Mouse (Mus musculus): ENCODE data around the gene Zfp526. TPM values are rescaled to one million over a fixed set of nuclear protein-coding genes. Genes with fewer than 3 reads are reported as not detected.

Zfp526 gene
- polyA plus RNA-seq, 1 experiment from 2014 or later: 3.4 TPM

- DNase-seq (ENCODE audit: low spot score): peak; percentile 41
- H3K36me3 ChIP-seq (ENCODE audit: control insufficient read depth, insufficient read depth, low read length): no peaks in the 10 kb centered on the region
- no peak overlapping the region for H3K9ac ChIP-seq (ENCODE audit: low read length)
- H3K4me1 ChIP-seq (ENCODE audit: control insufficient read depth, insufficient read depth, low read length): peaks cover 11% of the 10 kb centered on the region; the same call in 1 of the 2 replicates
- no peaks in the 10 kb centered on the region for H3K9me3 ChIP-seq (ENCODE audit: control insufficient read depth, low read length)
- H3K4me3 ChIP-seq (ENCODE audit: low read depth, low read length): no peak overlapping the region
- H3K27ac ChIP-seq (replicated peaks; ENCODE audit: low read depth, low read length): no peak overlapping the region
- 4% methylated on average over 21 of the region's 21 CpGs for WGBS
- peaks cover 63% of the 10 kb centered on the region for H3K27me3 ChIP-seq (ENCODE audit: control insufficient read depth, insufficient read depth, low read length)
- no peak for ATAC-seq (ENCODE audit: insufficient number of reproducible peaks, low FRiP score, low TSS enrichment, low read depth)
- H3K4me2 ChIP-seq (ENCODE audit: low read depth, severe bottlenecking): 0 out of 2 replicates have a peak overlapping the region, but pooled peaks have one; percentile 10
Observed at GRCm38 (mm10) chr7:25181814-25182213, 39.4 kb upstream of the Zfp526 start.

GRCm38 (mm10) chr7:25184091-25184490 lies 37.1 kb upstream of the Zfp526 start:
- Histone ChIP-seq H3K27ac (replicated peaks; ENCODE audit: low read depth, low read length) (no peak overlapping the region), H3K4me2 (ENCODE audit: low read depth, severe bottlenecking) (no peak overlapping the region), H3K9me3 (ENCODE audit: control insufficient read depth, low read length) (no peaks in the 10 kb centered on the region), H3K4me3 (ENCODE audit: low read depth, low read length) (no peak overlapping the region), H3K4me1 (ENCODE audit: control insufficient read depth, insufficient read depth, low read length) (0 out of 2 replicates have a peak, but pooled peaks cover 7% of the 10 kb centered on the region), H3K27me3 (ENCODE audit: control insufficient read depth, insufficient read depth, low read length) (peaks cover 40% of the 10 kb centered on the region), H3K36me3 (ENCODE audit: control insufficient read depth, insufficient read depth, low read length) (no peaks in the 10 kb centered on the region), H3K9ac (ENCODE audit: low read length) (0 out of 2 replicates have a peak overlapping the region, but pooled peaks have one; percentile 3)
- no peak for ATAC-seq (ENCODE audit: insufficient number of reproducible peaks, low FRiP score, low TSS enrichment, low read depth)
- DNase-seq (ENCODE audit: low spot score): no peak
- 83% methylated on average over 6 of the region's 6 CpGs for WGBS

- peaks cover 7% of the 10 kb centered on the region; the same call in 1 of the 2 replicates for H3K27me3 ChIP-seq (ENCODE audit: control insufficient read depth, insufficient read depth, low read length)
- no peak overlapping the region for H3K4me3 ChIP-seq (ENCODE audit: low read depth, low read length)
- no peaks in the 10 kb centered on the region for H3K36me3 ChIP-seq (ENCODE audit: control insufficient read depth, insufficient read depth, low read length)
- H3K27ac ChIP-seq (replicated peaks; ENCODE audit: low read depth, low read length): no peak overlapping the region
- H3K4me1 ChIP-seq (ENCODE audit: control insufficient read depth, insufficient read depth, low read length): no peaks in the 10 kb centered on the region
- H3K9me3 ChIP-seq (ENCODE audit: control insufficient read depth, low read length): no peaks in the 10 kb centered on the region
- DNase-seq (ENCODE audit: low spot score) (peak; percentile 97), ATAC-seq (ENCODE audit: insufficient number of reproducible peaks, low FRiP score, low TSS enrichment, low read depth) (peak; percentile 80)
- no peak overlapping the region for H3K9ac ChIP-seq (ENCODE audit: low read length)
- WGBS: 23% methylated on average over 21 of the region's 21 CpGs
- H3K4me2 ChIP-seq (ENCODE audit: low read depth, severe bottlenecking): no peak overlapping the region
Observed at GRCm38 (mm10) chr7:25187662-25188650, 33.3 kb upstream of the Zfp526 start.

- Histone ChIP-seq H3K9ac (ENCODE audit: low read length) (no peak overlapping the region), H3K27ac (replicated peaks; ENCODE audit: low read depth, low read length) (no peak overlapping the region), H3K4me3 (ENCODE audit: low read depth, low read length) (no peak overlapping the region), H3K4me2 (ENCODE audit: low read depth, severe bottlenecking) (no peak overlapping the region), H3K36me3 (ENCODE audit: control insufficient read depth, insufficient read depth, low read length) (no peaks in the 10 kb centered on the region), H3K27me3 (ENCODE audit: control insufficient read depth, insufficient read depth, low read length) (no peaks in the 10 kb centered on the region), H3K9me3 (ENCODE audit: control insufficient read depth, low read length) (no peaks in the 10 kb centered on the region), H3K4me1 (ENCODE audit: control insufficient read depth, insufficient read depth, low read length) (no peaks in the 10 kb centered on the region)
- DNase-seq (ENCODE audit: low spot score) (no peak), ATAC-seq (ENCODE audit: insufficient number of reproducible peaks, low FRiP score, low TSS enrichment, low read depth) (no peak)
- WGBS: 89% methylated on average over 11 of the region's 11 CpGs
Observed at GRCm38 (mm10) chr7:25190806-25191205, 30.4 kb upstream of the Zfp526 start.

- no peaks in the 10 kb centered on the region for H3K9me3 ChIP-seq (ENCODE audit: control insufficient read depth, low read length)
- 77% methylated on average over 8 of the region's 8 CpGs for WGBS
- no peaks in the 10 kb centered on the region for H3K27me3 ChIP-seq (ENCODE audit: control insufficient read depth, insufficient read depth, low read length)
- no peak for DNase-seq (ENCODE audit: low spot score)
- H3K4me1 ChIP-seq (ENCODE audit: control insufficient read depth, insufficient read depth, low read length): no peaks in the 10 kb centered on the region
- no peak for ATAC-seq (ENCODE audit: insufficient number of reproducible peaks, low FRiP score, low TSS enrichment, low read depth)
- H3K9ac ChIP-seq (ENCODE audit: low read length): no peak overlapping the region
- no peak overlapping the region for H3K27ac ChIP-seq (replicated peaks; ENCODE audit: low read depth, low read length)
- H3K4me3 ChIP-seq (ENCODE audit: low read depth, low read length): no peak overlapping the region
- no peak overlapping the region for H3K4me2 ChIP-seq (ENCODE audit: low read depth, severe bottlenecking)
- no peaks in the 10 kb centered on the region for H3K36me3 ChIP-seq (ENCODE audit: control insufficient read depth, insufficient read depth, low read length)
Observed at GRCm38 (mm10) chr7:25192110-25192509, 29.1 kb upstream of the Zfp526 start.

GRCm38 (mm10) chr7:25195148-25195547 lies 26.1 kb upstream of the Zfp526 start:
- WGBS: 67% methylated on average over 3 of the region's 3 CpGs
- no peak for DNase-seq (ENCODE audit: low spot score)
- Histone ChIP-seq H3K4me2 (ENCODE audit: low read depth, severe bottlenecking) (no peak overlapping the region), H3K9ac (ENCODE audit: low read length) (no peak overlapping the region), H3K27me3 (ENCODE audit: control insufficient read depth, insufficient read depth, low read length) (no peaks in the 10 kb centered on the region), H3K4me1 (ENCODE audit: control insufficient read depth, insufficient read depth, low read length) (no peaks in the 10 kb centered on the region), H3K4me3 (ENCODE audit: low read depth, low read length) (no peak overlapping the region), H3K36me3 (ENCODE audit: control insufficient read depth, insufficient read depth, low read length) (no peaks in the 10 kb centered on the region), H3K9me3 (ENCODE audit: control insufficient read depth, low read length) (no peaks in the 10 kb centered on the region), H3K27ac (replicated peaks; ENCODE audit: low read depth, low read length) (no peak overlapping the region)
- no peak for ATAC-seq (ENCODE audit: insufficient number of reproducible peaks, low FRiP score, low TSS enrichment, low read depth)

GRCm38 (mm10) chr7:25196107-25196506 lies 25.1 kb upstream of the Zfp526 start:
- no peak for DNase-seq (ENCODE audit: low spot score)
- H3K27ac ChIP-seq (replicated peaks; ENCODE audit: low read depth, low read length): no peak overlapping the region
- H3K9me3 ChIP-seq (ENCODE audit: control insufficient read depth, low read length): no peaks in the 10 kb centered on the region
- H3K36me3 ChIP-seq (ENCODE audit: control insufficient read depth, insufficient read depth, low read length): no peaks in the 10 kb centered on the region
- WGBS: 84% methylated on average over 9 of the region's 9 CpGs
- H3K4me2 ChIP-seq (ENCODE audit: low read depth, severe bottlenecking): no peak overlapping the region
- H3K4me3 ChIP-seq (ENCODE audit: low read depth, low read length): no peak overlapping the region
- no peaks in the 10 kb centered on the region for H3K4me1 ChIP-seq (ENCODE audit: control insufficient read depth, insufficient read depth, low read length)
- no peaks in the 10 kb centered on the region for H3K27me3 ChIP-seq (ENCODE audit: control insufficient read depth, insufficient read depth, low read length)
- no peak for ATAC-seq (ENCODE audit: insufficient number of reproducible peaks, low FRiP score, low TSS enrichment, low read depth)
- H3K9ac ChIP-seq (ENCODE audit: low read length): no peak overlapping the region

- Histone ChIP-seq H3K27me3 (ENCODE audit: control insufficient read depth, insufficient read depth, low read length) (no peaks in the 10 kb centered on the region), H3K36me3 (ENCODE audit: control insufficient read depth, insufficient read depth, low read length) (no peaks in the 10 kb centered on the region), H3K4me1 (ENCODE audit: control insufficient read depth, insufficient read depth, low read length) (no peaks in the 10 kb centered on the region), H3K27ac (replicated peaks; ENCODE audit: low read depth, low read length) (no peak overlapping the region), H3K9ac (ENCODE audit: low read length) (no peak overlapping the region), H3K4me2 (ENCODE audit: low read depth, severe bottlenecking) (no peak overlapping the region), H3K9me3 (ENCODE audit: control insufficient read depth, low read length) (no peaks in the 10 kb centered on the region), H3K4me3 (ENCODE audit: low read depth, low read length) (no peak overlapping the region)
- DNase-seq (ENCODE audit: low spot score): no peak
- ATAC-seq (ENCODE audit: insufficient number of reproducible peaks, low FRiP score, low TSS enrichment, low read depth): no peak
- 75% methylated on average over 10 of the region's 10 CpGs for WGBS
Observed at GRCm38 (mm10) chr7:25197384-25198018, 23.7 kb upstream of the Zfp526 start.

Data from limb, embryonic 11.5 days (tissue).